Mouse (Mus musculus) neural tube, embryonic 13.5 days (tissue): ENCODE results near the gene Nckap5. TPM values are rescaled to one million over a fixed set of nuclear protein-coding genes. Genes with fewer than 3 reads are reported as not detected.

Experiments
- ATAC-seq: fragments of 200-750 bp; cut with Nextera tagmentation; 2 replicates; pipeline ENCODE4 v1.8.0; 2017; ENCODE audit warnings: low read depth, mild to moderate bottlenecking, moderate TSS enrichment, moderate library complexity
- H3K27ac ChIP-seq: fragments of 300-500 bp; sonication (generic); replicated peaks from 2 replicates; pipeline ENCODE4 v1.5.1; 2015; ENCODE audit warnings: moderate library complexity, mild to moderate bottlenecking, inconsistent platforms
- H3K27me3 ChIP-seq: fragments of 300-500 bp; sonication (generic); 2 replicates; pipeline ENCODE4 v1.6.1; 2015; ENCODE audit warnings: mild to moderate bottlenecking, inconsistent platforms
- H3K36me3 ChIP-seq: fragments of 300-500 bp; sonication (generic); 2 replicates; pipeline ENCODE4 v1.6.1; 2015; ENCODE audit warnings: mild to moderate bottlenecking, inconsistent platforms
- H3K4me1 ChIP-seq: fragments of 300-500 bp; sonication (generic); replicated peaks from 2 replicates; pipeline ENCODE4 v1.6.1; 2015; ENCODE audit warnings: inconsistent platforms
- H3K4me2 ChIP-seq: fragments of 300-500 bp; sonication (generic); 2 replicates; pipeline ENCODE4 v1.6.1; 2015; ENCODE audit warnings: inconsistent platforms, mild to moderate bottlenecking, moderate library complexity
- H3K4me3 ChIP-seq: fragments of 300-500 bp; sonication (generic); 2 replicates; pipeline ENCODE4 v1.5.1; 2015; ENCODE audit warnings: mild to moderate bottlenecking, inconsistent platforms
- H3K9ac ChIP-seq: fragments of 300-500 bp; sonication (generic); 2 replicates; pipeline ENCODE4 v1.6.1; 2015; ENCODE audit warnings: moderate library complexity, mild to moderate bottlenecking, inconsistent platforms
- H3K9me3 ChIP-seq: fragments of 300-500 bp; sonication (generic); 2 replicates; pipeline ENCODE4 v1.6.1; 2016; ENCODE audit warnings: inconsistent platforms
- WGBS: fragments of 180-500 bp; shearing (Covaris S2); methylation state at CpG from one replicate; pipeline ENCODE4 v1.1.7; 2015; 5-methylcytosine and 5-hydroxymethylcytosine counted together
- polyA plus RNA-seq: library from polyadenylated mRNA; unstranded; fragments of >200 nt; fragmentation: Nextera tagmentation; extraction: Ambion mirVana; gene quantifications from 2 replicates; pipeline ENCODE4 v1.2.1, GENCODE M21; 2015

Gene Nckap5
- 18.3 and 18.6 TPM in 2 replicates for polyA plus RNA-seq

DNA sequence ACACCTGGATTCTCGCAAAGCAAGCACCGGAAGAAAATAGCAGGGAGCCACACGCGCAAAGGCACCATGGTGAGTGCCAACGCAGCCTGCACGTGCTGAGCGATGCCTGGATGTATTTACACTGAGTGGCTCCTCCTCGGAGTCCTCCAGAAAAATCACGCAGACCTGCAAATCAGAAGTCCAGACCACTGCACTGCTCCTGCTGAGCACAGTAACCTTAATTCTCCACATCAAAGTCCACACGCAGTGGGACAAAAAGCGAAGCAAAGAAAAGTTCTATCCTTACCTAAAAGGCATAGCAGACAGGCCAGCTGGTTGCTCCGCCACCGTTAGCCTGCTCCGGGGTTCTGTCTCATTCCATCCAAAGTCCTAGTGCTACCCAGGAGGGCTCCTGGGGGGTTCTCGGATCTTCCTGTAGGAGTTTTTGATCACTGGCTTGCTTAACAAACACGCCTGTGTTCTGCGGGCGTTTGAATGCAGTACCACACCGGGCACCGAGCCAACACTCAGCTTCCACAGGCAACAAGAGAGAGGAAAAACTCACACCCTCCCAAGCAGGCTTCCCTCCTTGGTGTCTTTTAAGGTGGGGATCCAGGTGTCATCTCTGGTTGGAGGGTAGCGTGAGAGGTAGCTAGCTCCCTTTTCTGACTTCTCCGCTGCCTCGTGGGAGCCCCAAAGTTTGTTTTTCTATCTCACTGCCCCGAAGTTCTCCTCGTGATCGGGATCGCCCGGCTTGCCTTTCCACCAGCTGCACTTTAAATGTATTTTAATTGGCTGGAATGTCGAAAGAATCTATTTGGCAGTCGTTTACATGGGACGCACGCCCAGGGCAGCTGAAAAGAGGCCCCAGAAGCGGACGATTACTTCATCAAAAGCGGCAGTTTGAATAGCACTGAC lies at the start of gene Nckap5:
Nckap5 (minus strand) TSS at position 769 of the 897 bp plus-strand sequence.
- ATAC-seq: peak; percentile 90
- Histone ChIP-seq H3K4me2 (peak within 1 kb of the TSS; percentile 60), H3K4me3 (peak within 1 kb of the TSS; percentile 33), H3K9ac (peak within 1 kb of the TSS; percentile 58; the same call in 1 of the 2 replicates), H3K36me3 (no peaks in the 10 kb centered on the region), H3K27me3 (peaks cover 12% of the 10 kb centered on the region; the same call in 1 of the 2 replicates), H3K9me3 (no peaks in the 10 kb centered on the region), H3K27ac (peak within 1 kb of the TSS; percentile 76), H3K4me1 (peaks cover 25% of the 10 kb centered on the region)
- under 1% methylated on average over 35 of the region's 35 CpGs for WGBS

DNA sequence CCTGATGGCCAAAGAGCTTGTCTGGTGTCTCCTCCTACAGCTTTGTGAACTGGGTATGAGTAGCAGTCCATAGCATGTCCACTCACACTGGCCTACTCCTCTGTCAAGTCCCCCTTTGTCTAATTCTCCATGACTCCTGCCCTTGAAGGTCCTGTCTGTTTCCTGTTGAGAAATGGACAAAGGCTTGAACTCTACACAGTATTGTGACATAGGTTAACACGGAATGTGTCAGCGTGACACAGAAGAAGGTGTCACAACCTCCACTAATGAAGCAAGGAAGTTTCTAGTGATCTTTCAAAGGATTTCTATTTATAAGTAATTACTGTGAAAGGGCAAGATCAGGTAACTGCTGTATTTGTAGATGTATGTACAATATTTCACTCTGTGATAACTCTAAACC lies 46.9 kb upstream of the Nckap5 start:
- WGBS: 91% methylated on average over 2 of the region's 2 CpGs
- H3K4me1 ChIP-seq: no peaks in the 10 kb centered on the region
- H3K4me2 ChIP-seq: no peak overlapping the region
- H3K4me3 ChIP-seq: no peak overlapping the region
- no peak overlapping the region for H3K9ac ChIP-seq
- no peaks in the 10 kb centered on the region for H3K36me3 ChIP-seq
- no peak for ATAC-seq
- no peaks in the 10 kb centered on the region for H3K9me3 ChIP-seq
- H3K27me3 ChIP-seq: no peaks in the 10 kb centered on the region
- no peak overlapping the region for H3K27ac ChIP-seq

DNA sequence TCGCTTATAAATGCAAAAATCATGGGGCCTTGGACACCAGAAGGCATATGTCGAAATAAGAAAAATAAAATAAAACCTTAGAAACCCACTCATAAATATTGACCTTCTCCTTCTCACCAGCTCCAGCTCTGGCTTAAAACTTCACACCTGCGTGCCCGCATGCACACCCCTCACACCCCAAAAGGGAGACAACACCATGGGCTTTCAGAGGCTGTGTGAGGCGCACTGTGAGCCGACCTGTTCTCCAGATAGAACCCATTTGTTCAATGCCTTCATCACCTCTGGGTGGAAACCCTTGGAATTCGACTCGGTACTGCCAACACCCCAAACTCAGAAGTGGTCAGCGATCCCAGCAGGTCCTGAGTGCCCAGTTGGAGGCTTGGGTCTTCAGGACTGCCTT lies 37.8 kb upstream of the Nckap5 start:
- Histone ChIP-seq H3K27ac (no peak overlapping the region), H3K4me2 (no peak overlapping the region), H3K9ac (no peak overlapping the region), H3K36me3 (no peaks in the 10 kb centered on the region), H3K9me3 (no peaks in the 10 kb centered on the region), H3K27me3 (no peaks in the 10 kb centered on the region), H3K4me3 (no peak overlapping the region), H3K4me1 (peaks cover 21% of the 10 kb centered on the region)
- ATAC-seq: no peak
- 88% methylated on average over 9 of the region's 9 CpGs for WGBS

DNA sequence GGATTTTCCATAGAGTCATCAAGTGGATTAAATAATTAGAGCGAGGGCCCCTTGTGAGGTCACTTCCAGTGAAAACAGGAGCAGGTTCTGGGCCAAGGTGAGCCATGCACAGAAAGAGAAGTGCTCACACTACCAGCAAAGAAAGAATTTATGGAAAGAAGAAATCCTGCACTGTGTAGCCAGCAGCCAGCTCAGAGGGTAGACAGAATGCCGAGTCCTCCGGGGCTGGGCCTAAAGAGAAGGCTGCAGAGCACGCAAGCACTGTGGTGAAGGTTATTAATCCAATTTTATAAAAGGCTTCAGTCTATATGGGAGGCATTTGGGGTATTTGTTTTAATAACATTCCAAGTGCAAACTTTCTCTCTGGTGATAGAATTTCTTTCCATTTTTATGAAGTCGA lies 37.3 kb upstream of the Nckap5 start:
- Histone ChIP-seq H3K36me3 (no peaks in the 10 kb centered on the region), H3K9me3 (no peaks in the 10 kb centered on the region), H3K9ac (no peak overlapping the region), H3K4me3 (no peak overlapping the region), H3K4me2 (no peak overlapping the region), H3K27me3 (no peaks in the 10 kb centered on the region), H3K27ac (no peak overlapping the region), H3K4me1 (peaks cover 21% of the 10 kb centered on the region)
- no peak for ATAC-seq
- 85% methylated on average over 5 of the region's 5 CpGs for WGBS

DNA sequence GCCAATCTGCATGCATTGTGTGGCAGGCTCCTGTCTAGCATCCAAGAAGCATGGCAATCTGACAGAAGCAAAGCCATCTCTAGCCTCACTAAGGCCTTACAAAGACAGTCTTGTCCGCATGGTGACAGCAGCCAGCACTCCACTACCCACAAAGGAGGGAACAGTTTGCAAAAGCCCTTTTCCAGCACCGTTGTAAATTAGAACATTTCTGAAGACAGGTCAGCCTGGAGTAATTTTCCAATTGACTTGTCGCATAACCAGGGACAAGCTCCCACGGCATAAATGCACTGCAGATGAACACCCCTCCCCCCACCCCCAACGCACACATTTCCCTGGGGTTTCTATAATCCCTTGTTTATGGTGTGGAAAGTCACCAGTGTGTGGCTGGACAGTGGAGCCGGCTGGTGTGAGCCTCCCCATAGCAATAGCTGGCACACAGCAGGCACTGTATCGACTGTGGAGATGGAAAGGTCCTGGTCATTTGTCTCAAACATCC lies 35.0 kb upstream of the Nckap5 start:
- Histone ChIP-seq H3K9ac (no peak overlapping the region), H3K4me1 (peaks cover 21% of the 10 kb centered on the region), H3K36me3 (no peaks in the 10 kb centered on the region), H3K27me3 (no peaks in the 10 kb centered on the region), H3K9me3 (no peaks in the 10 kb centered on the region), H3K4me3 (no peak overlapping the region), H3K4me2 (no peak overlapping the region), H3K27ac (peak overlapping the region; percentile 63)
- 8% methylated on average over 7 of the region's 7 CpGs for WGBS
- peak; percentile 93 for ATAC-seq

DNA sequence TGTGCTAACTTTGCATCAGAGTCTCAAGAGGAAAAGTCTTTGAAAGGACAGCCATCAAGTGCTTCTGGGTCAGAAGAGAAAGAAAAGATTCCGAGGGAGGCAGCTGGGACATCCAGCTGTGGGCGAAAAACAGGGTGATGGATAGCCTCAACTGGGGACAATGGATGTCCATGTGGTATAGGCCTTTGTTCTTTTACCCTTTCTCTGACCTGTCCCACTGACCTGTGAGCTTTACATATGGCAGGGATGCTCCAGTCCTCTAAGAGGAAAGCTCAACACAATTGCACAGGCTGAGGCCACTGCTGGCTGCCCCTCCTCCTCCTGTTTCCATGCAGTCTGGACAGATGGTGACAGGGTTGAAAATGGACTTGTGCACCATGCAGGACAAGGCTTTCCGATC lies 31.2 kb upstream of the Nckap5 start:
- no peaks in the 10 kb centered on the region for H3K36me3 ChIP-seq
- no peak overlapping the region for H3K9ac ChIP-seq
- no peaks in the 10 kb centered on the region for H3K9me3 ChIP-seq
- H3K4me3 ChIP-seq: no peak overlapping the region
- whole genome bisulfite sequencing: 27% methylated on average over 3 of the region's 3 CpGs
- H3K4me2 ChIP-seq: no peak overlapping the region
- no peak overlapping the region for H3K27ac ChIP-seq
- no peak for ATAC-seq
- H3K4me1 ChIP-seq: peaks cover 20% of the 10 kb centered on the region
- H3K27me3 ChIP-seq: no peaks in the 10 kb centered on the region

DNA sequence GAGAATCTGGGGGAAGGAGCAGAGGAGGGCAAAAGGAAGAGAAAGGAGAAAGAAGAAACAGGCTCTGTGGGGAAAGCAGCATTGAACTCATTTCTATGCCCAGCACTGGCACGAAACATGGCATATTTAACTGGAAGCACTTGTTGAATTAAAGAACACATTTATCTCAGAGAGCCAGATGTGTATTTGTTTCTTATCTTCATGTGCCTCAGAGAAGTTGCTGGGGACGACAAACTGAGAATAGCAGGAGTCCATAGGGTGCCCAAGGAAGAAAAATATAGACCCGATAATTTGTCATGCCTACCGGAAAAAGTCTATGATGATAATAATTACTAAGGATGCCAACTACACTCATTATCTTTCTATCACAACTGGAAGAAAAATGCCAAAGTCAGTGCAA lies 29.9 kb upstream of the Nckap5 start:
- no peak overlapping the region for H3K4me3 ChIP-seq
- H3K9me3 ChIP-seq: no peaks in the 10 kb centered on the region

DNA sequence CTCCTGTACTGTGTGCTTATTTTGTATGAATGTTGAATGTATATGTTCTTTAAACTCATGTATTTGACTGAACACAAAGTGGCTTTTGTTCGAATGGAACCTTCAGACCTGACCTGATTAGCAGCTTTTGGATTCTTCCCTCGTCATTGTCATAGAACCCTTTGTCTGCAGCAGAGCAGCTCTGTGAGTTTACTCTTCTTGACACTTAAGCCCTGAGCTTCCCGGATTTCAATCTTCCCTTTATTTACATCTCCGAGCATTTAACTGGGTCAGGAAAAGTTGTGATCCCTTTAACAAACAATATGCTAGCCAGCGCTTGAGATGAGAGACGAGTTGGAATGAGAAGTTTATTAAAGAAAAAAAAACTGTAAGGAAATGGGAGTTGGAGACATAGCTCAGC lies 18.9 kb upstream of the Nckap5 start:
- H3K9me3 ChIP-seq: no peaks in the 10 kb centered on the region
- no peak overlapping the region for H3K9ac ChIP-seq
- H3K4me3 ChIP-seq: no peak overlapping the region
- no peaks in the 10 kb centered on the region for H3K4me1 ChIP-seq
- H3K4me2 ChIP-seq: no peak overlapping the region
- ATAC-seq: no peak
- H3K36me3 ChIP-seq: no peaks in the 10 kb centered on the region
- 67% methylated on average over 6 of the region's 6 CpGs for WGBS
- no peak overlapping the region for H3K27ac ChIP-seq
- H3K27me3 ChIP-seq: no peaks in the 10 kb centered on the region

More for the DNA sequence above, 29.9 kb upstream of the Nckap5 start:
- no peak overlapping the region for H3K4me2 ChIP-seq
- 93% methylated on average over 4 of the region's 4 CpGs for WGBS
- no peaks in the 10 kb centered on the region for H3K27me3 ChIP-seq
- H3K27ac ChIP-seq: no peak overlapping the region
- no peak overlapping the region for H3K9ac ChIP-seq
- no peak for ATAC-seq
- H3K4me1 ChIP-seq: peaks cover 7% of the 10 kb centered on the region
- no peaks in the 10 kb centered on the region for H3K36me3 ChIP-seq

DNA sequence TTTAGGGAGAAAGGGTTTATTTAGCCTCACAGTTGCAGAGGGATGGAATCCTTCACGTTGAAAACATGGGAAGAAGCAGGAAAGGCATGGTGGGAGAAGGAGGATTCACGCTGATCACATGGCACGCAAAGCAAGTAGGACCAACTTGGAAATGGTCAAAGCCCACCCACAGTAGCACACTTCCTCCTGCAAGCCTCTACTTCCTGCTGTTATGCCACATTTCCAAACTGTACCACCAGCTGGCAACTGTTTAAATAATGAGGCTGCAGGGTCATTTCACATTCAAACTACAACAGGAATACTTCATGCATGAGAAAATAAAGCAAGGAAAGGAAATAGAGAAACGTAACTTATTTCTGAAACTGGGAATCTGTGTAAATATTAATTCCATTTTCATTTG lies 15.7 kb upstream of the Nckap5 start:
- Histone ChIP-seq H3K4me1 (no peaks in the 10 kb centered on the region), H3K36me3 (no peaks in the 10 kb centered on the region), H3K9ac (no peak overlapping the region), H3K27me3 (no peaks in the 10 kb centered on the region), H3K9me3 (no peaks in the 10 kb centered on the region), H3K4me3 (no peak overlapping the region), H3K4me2 (no peak overlapping the region), H3K27ac (no peak overlapping the region)
- 60% methylated on average over 4 of the region's 4 CpGs for WGBS
- ATAC-seq: no peak

DNA sequence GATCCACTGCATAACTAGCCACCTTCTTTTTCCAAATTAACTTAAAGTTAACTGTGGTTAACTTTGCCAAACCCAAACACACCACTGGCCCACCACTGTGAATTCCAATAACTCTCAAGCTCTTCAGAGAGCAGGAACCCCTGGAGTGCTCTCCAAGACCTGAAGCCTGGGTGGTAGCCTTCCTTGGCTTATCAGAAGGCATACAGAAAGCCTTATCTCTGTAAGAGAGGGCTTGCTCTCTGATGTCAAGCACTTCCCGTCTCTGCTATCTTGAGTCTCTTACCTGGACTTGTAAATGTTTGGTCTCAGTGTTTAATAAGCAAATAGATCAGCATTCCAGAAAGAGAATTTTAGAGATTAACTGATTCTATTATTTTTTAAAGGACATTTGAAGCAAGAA lies 2.3 kb upstream of the Nckap5 start:
- 88% methylated on average over 1 of the region's 1 CpGs for WGBS
- Histone ChIP-seq H3K27me3 (peaks cover 12% of the 10 kb centered on the region; the same call in 1 of the 2 replicates), H3K9ac (no peak overlapping the region), H3K36me3 (no peaks in the 10 kb centered on the region), H3K4me2 (no peak overlapping the region), H3K9me3 (no peaks in the 10 kb centered on the region), H3K4me3 (no peak overlapping the region), H3K4me1 (peaks cover 25% of the 10 kb centered on the region), H3K27ac (no peak overlapping the region)
- no peak for ATAC-seq

DNA sequence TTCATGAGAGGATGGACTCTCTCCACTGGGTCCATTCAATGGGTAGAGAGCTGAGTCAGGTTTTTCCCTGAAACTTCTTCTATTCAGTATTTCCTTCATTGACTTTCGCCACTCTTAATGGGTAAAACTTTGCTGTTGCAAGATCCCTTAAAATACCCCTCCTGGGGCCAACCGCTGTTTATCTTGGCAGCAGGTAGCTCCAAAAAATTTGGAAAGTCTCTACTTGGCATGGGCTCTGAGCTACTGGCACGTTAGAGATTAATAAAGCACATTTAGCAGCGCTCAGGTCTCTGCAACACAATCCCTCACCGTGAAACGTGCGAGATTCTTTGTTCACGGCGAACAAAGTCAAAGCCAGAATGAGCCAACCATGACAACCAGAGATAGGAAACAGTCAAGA lies 1.6 kb downstream of the Nckap5 start:
- no peaks in the 10 kb centered on the region for H3K36me3 ChIP-seq
- H3K27ac ChIP-seq: 0 out of 2 replicates have a peak overlapping the region, but pooled peaks have one; percentile 38
- H3K4me3 ChIP-seq: peak overlapping the region; percentile 20
- 52% methylated on average over 9 of the region's 9 CpGs for WGBS
- ATAC-seq: no peak
- peaks cover 12% of the 10 kb centered on the region; the same call in 1 of the 2 replicates for H3K27me3 ChIP-seq
- no peak overlapping the region for H3K9ac ChIP-seq
- peaks cover 25% of the 10 kb centered on the region for H3K4me1 ChIP-seq
- H3K9me3 ChIP-seq: no peaks in the 10 kb centered on the region
- peak overlapping the region; percentile 43 for H3K4me2 ChIP-seq

DNA sequence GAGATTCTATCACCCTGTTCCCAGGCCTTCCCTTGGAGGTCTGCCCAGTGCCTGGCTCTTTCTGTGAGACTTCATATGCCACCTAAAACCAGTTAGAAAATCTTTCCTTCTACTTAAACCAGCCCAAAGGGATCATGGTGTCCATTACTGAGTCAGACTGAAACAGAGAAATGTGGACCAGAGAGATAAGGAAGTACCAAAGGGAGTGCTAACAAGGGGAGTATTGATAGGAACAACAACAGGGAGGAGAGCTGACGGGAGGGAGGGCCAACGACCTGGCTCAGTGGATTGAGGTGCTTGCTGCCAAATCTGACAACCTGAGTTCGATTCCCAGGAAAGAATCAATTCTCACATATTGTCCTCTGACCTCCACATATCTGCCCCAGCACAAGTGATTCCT lies 5.8 kb downstream of the Nckap5 start:
- H3K27me3 ChIP-seq: peaks cover 9% of the 10 kb centered on the region; the same call in 1 of the 2 replicates
- H3K9ac ChIP-seq: no peak overlapping the region
- WGBS: 77% methylated on average over 3 of the region's 3 CpGs
- ATAC-seq: no peak
- peaks cover 10% of the 10 kb centered on the region for H3K4me1 ChIP-seq
- H3K4me2 ChIP-seq: no peak overlapping the region
- H3K36me3 ChIP-seq: no peaks in the 10 kb centered on the region
- H3K27ac ChIP-seq: no peak overlapping the region
- H3K4me3 ChIP-seq: no peak overlapping the region
- no peaks in the 10 kb centered on the region for H3K9me3 ChIP-seq
